Mouse (Mus musculus) testis, postnatal 14 days (tissue): ENCODE data around the gene Cyp2d9.
"Not testable (repeated sequence)": the region's sequence is repeated elsewhere in the genome, so short reads cannot be mapped to it uniquely, and the experiment has no call there.

ENCODE experiments used
- DNase-seq: peaks from one replicate; pipeline ENCODE4 v3.0.0; 2021; ENCODE audit warnings: low spot score

The Cyp2d9 gene

GRCm38 (mm10) chr15:82450045-82450444 lies 16.8 kb downstream of the Cyp2d9 start:
- DNase-seq = not testable (repeated sequence)

DNA sequence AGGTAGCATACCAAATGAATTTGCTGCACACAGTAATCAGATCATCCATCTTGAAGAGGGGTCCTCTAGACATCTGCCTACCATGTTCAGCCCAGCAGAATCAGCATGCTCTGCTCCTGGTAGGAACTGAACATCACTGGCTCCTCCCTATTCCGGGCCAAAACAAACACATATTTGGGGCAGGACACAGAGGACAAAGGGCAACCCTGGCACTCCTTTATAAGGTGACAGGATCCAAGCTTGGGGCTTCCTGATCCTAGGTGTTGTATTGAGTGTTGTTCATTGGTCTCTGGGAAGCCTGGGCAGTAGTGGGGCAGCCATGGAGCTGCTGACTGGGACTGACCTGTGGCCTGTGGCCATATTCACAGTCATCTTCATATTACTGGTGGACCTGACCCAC lies 18.9 kb downstream of the Cyp2d9 start:
- DNase-seq = not testable (repeated sequence)

DNA sequence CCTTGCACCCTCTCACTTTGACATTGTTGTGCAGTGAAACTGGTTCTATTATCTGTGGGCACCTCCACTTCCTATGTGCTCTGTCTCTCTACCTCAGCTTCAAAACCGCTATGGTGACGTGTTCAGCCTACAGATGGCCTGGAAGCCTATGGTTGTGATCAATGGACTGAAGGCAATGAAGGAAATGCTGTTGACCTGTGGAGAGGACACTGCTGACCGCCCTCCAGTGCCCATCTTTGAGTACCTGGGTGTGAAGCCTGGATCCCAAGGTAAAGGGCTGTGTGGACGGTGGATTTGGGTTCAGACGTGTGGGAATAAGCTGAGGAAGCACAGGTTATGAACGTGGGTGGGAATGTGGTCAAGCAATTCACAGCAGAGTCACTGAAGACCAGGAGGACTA lies 20.3 kb downstream of the Cyp2d9 start:
- not testable (repeated sequence) for DNase-seq

DNA sequence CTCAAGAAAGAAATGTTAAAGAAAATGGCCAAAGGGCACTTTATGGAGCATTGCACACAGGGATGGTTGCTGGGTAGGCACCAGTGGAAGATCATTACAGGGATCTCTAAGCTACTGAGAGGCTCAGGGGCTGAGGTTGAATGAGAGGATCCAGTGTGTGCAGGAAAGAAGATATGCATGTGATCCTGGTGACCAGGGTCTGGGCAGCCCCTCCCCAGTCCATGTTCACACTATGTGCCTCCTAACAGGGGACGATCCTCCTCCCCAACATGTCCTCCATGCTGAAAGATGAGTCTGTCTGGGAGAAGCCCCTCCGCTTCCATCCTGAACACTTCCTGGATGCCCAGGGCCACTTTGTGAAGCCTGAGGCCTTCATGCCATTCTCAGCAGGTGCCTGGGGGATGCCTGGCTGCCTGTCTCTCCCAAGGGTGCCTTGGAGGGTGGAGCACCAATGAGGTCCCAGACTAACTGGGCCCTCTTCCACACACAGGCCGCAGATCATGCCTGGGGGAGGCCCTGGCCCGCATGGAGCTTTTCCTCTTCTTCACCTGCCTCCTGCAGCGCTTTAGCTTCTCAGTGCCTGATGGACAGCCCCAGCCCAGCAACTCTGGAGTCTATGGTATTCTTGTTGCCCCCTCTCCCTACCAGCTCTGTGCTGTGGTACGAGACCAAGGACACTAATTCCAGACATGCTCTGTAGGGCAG lies 23.0 kb downstream of the Cyp2d9 start:
- DNase-seq = not testable (repeated sequence)

DNA sequence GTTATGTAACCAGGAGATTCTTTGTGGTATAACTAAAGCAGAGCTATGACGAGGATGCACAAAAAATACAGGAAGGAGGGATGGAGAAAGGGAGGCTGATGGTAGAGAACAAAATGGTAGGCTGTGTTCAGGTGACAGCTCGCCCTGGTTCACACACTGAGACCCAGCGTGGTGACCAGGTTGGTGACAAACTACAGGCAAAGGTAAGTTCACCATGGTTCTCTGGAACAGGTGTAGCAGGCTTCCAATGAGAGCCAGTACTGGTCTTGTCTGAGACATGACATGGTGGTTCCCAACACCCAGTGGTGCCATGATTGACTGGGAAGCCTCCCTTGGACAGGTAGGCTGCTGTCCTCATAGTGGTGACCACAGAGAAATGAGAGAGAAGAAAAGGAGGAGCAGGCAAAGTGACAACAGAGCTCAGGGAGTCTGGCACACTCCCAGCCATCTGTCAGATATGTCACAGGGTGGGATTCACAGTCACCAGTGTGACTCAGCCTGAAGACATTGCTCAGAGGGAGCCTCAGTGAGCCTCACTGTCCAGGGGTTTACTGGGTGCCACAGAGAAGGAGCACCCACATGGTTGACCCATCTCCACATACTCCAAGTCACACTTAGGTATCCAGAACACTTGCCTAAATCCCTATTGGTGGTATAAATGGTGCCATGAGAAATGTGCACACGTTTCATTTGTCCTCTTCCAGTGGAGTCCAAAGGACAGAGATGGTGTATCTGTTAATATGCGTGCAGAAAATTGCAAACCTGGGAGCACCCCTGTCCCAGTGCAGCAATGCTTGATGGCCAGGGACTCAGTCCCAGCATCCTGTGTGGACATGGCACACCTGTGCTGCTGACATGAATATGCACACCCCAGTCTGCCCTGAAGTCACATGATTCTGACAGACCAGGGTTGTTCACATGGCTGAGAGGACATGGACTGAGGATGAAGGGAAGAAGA lies 24.1 kb downstream of the Cyp2d9 start:
- DNase-seq = no peak

DNA sequence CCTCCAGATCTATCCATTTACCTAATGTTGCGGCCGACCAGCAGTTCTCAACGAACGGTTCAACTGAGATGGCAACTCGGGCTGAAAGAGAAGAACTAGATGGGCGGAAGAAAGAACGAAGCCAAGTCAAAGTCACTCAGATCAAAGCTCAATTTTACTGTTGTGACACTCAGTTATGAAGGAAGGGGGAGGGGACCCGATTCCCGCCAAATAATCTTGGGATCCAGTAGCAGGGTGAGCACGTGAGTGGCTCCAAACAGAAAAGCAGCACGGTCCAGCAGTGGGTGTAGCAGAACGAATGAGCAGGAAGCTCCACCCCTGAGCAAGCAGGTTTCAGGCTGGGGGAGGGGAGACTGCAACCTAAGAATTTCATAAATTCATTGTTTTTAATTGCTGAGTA lies 26.0 kb downstream of the Cyp2d9 start:
- not testable (repeated sequence) for DNase-seq

- no peak for DNase-seq
Measured at GRCm38 (mm10) chr15:82464701-82465100, 31.5 kb downstream of the Cyp2d9 start.

DNA sequence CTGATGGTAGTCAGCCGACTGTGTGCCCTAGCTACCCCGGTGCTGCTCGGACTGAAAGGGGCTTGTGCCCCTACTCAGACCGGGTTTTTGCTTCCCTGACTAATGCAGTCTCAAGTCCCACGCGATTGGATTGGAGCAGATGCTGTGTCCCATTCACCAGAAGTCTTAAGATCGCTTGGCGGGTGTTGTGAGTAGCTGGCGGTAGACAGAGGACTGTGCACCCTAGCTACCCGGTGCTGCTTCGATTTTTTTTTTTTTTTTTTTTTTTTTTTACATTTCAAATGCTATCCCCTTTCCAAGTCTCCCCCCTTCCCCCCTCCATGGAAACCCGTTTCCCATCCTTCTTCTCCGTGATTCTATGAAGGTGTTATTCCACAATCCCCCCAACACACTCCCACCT lies 61.0 kb downstream of the Cyp2d9 start:
- DNase-seq = not testable (repeated sequence)
